Mouse (Mus musculus): ENCODE results near the gene Ccl22. TPM values are rescaled to one million over a fixed set of nuclear protein-coding genes. Genes with fewer than 3 reads are reported as not detected.

Gene Ccl22
- polyA plus RNA-seq, 1 experiment: not detected

DNA sequence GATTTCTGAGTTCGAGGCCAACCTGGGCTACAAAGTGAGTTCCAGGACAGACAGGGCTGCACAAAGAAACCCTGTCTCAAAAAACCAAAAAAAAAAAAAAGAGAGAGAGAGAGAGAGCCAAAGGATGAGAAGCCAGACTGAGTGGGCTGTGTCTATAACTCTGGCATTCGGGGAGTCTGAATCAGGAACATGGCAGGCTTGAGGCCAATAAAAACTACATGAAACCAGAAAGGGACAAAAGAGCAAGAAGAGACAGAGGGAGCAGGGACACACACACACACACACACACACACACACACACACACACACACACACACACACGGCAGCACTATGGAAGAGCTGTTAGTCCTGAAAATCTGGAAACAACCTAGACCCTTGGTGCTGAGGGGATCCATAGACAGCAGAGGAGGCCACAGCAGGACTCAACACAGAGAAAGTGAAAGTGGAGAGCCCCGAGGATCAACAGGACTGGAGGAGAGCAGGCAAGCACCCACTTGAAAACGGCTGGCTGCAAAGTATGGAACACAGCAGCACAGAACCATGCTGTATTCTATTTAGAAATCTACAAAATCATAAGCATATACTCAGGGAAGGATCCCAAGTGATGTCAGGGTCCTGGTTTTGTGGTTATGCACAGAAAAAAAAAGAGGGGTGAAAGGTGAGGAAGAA, 9.8 kb upstream of the Ccl22 start:
- Histone ChIP-seq H3K79me3 (ENCODE audit: low read depth) (no peaks in the 10 kb centered on the region), H3K4me3 (ENCODE audit: insufficient read depth, poor library complexity, severe bottlenecking) (no peak overlapping the region), H3K79me2 (ENCODE audit: control insufficient read depth, insufficient read depth) (no peaks in the 10 kb centered on the region), H3K27me3 (ENCODE audit: control insufficient read depth, insufficient read depth, insufficient read length) (no peaks in the 10 kb centered on the region), H3ac (ENCODE audit: control insufficient read depth, insufficient read length, low read depth) (no peak overlapping the region), H3K36me3 (ENCODE audit: control insufficient read depth, insufficient read depth) (no peaks in the 10 kb centered on the region)
- no peak for TF ChIP-seq MYOD1 (IDR thresholded peaks at IDR 0.05; ENCODE audit: control insufficient read depth, insufficient read length, low read depth)
- no peak for TF ChIP-seq CTCF (IDR thresholded peaks at IDR 0.05; ENCODE audit: control insufficient read depth, insufficient read depth, insufficient read length)
- no peak for TF ChIP-seq MAX (IDR thresholded peaks at IDR 0.05)
- TF ChIP-seq CEBPB (IDR thresholded peaks at IDR 0.05; ENCODE audit: low read depth): no peak
- TF ChIP-seq MYOG (IDR thresholded peaks at IDR 0.05; ENCODE audit: control insufficient read depth, extremely low read depth, insufficient read length): no peak
- no peak for TF ChIP-seq FOSL1 (IDR thresholded peaks at IDR 0.05; ENCODE audit: insufficient read depth, low read length, poor library complexity, severe bottlenecking)
- TF ChIP-seq USF1 (IDR thresholded peaks at IDR 0.05; ENCODE audit: low read depth): no peak

GRCm38 (mm10) chr8:94739829-94740228, 5.6 kb upstream of the Ccl22 start:
- H3K27me3 ChIP-seq (ENCODE audit: control insufficient read depth, insufficient read depth, insufficient read length): no peaks in the 10 kb centered on the region
- H3K4me3 ChIP-seq (ENCODE audit: insufficient read depth, poor library complexity, severe bottlenecking): no peak overlapping the region
- no peak for TF ChIP-seq USF1 (IDR thresholded peaks at IDR 0.05; ENCODE audit: low read depth)
- H3K36me3 ChIP-seq (ENCODE audit: control insufficient read depth, insufficient read depth): no peaks in the 10 kb centered on the region
- no peaks in the 10 kb centered on the region for H3K79me2 ChIP-seq (ENCODE audit: control insufficient read depth, insufficient read depth)
- no peaks in the 10 kb centered on the region for H3K79me3 ChIP-seq (ENCODE audit: low read depth)
- no peak overlapping the region for H3ac ChIP-seq (ENCODE audit: control insufficient read depth, insufficient read length, low read depth)

DNA sequence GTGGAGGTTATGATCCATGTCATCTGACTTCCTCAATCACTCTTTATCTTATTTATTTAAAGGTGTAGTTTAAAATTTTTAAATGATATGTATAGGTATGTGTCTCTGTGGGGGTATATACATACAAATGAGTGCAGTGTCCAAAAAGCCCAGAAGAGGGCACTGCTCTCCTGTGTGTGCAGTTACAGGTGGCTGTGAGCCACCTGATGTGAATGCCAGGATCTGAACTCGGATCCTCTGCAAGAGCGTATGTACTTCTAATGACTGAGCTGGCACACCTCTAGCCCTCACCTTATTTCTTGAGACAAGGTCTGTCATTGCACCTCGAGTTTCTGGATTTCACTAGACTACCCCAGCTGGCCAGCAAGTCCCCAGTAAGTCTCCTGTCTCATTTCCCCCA, 4.8 kb upstream of the Ccl22 start:
- TF ChIP-seq CTCF (IDR thresholded peaks at IDR 0.05; ENCODE audit: control insufficient read depth, insufficient read depth, insufficient read length) (no peak), MAX (IDR thresholded peaks at IDR 0.05) (no peak), CEBPB (IDR thresholded peaks at IDR 0.05; ENCODE audit: low read depth) (no peak), MYOD1 (IDR thresholded peaks at IDR 0.05; ENCODE audit: control insufficient read depth, insufficient read length, low read depth) (no peak), FOSL1 (IDR thresholded peaks at IDR 0.05; ENCODE audit: insufficient read depth, low read length, poor library complexity, severe bottlenecking) (no peak), USF1 (IDR thresholded peaks at IDR 0.05; ENCODE audit: low read depth) (no peak), MYOG (IDR thresholded peaks at IDR 0.05; ENCODE audit: control insufficient read depth, extremely low read depth, insufficient read length) (no peak)
- H3K27me3 ChIP-seq (ENCODE audit: control insufficient read depth, insufficient read depth, insufficient read length): no peaks in the 10 kb centered on the region
- no peaks in the 10 kb centered on the region for H3K79me3 ChIP-seq (ENCODE audit: low read depth)
- H3ac ChIP-seq (ENCODE audit: control insufficient read depth, insufficient read length, low read depth): no peak overlapping the region
- no peaks in the 10 kb centered on the region for H3K79me2 ChIP-seq (ENCODE audit: control insufficient read depth, insufficient read depth)
- H3K4me3 ChIP-seq (ENCODE audit: insufficient read depth, poor library complexity, severe bottlenecking): no peak overlapping the region
- no peaks in the 10 kb centered on the region for H3K36me3 ChIP-seq (ENCODE audit: control insufficient read depth, insufficient read depth)

- no peaks in the 10 kb centered on the region for H3K36me3 ChIP-seq (ENCODE audit: control insufficient read depth, insufficient read depth)
- H3K79me3 ChIP-seq (ENCODE audit: low read depth): no peaks in the 10 kb centered on the region
- no peak overlapping the region for H3K4me3 ChIP-seq (ENCODE audit: insufficient read depth, poor library complexity, severe bottlenecking)
- no peaks in the 10 kb centered on the region for H3K79me2 ChIP-seq (ENCODE audit: control insufficient read depth, insufficient read depth)
- H3ac ChIP-seq (ENCODE audit: control insufficient read depth, insufficient read length, low read depth): no peak overlapping the region
- TF ChIP-seq FOSL1 (IDR thresholded peaks at IDR 0.05; ENCODE audit: insufficient read depth, low read length, poor library complexity, severe bottlenecking) (no peak), USF1 (IDR thresholded peaks at IDR 0.05; ENCODE audit: low read depth) (no peak), MYOG (IDR thresholded peaks at IDR 0.05; ENCODE audit: control insufficient read depth, extremely low read depth, insufficient read length) (no peak), CTCF (IDR thresholded peaks at IDR 0.05; ENCODE audit: control insufficient read depth, insufficient read depth, insufficient read length) (no peak), MYOD1 (IDR thresholded peaks at IDR 0.05; ENCODE audit: control insufficient read depth, insufficient read length, low read depth) (no peak), MAX (IDR thresholded peaks at IDR 0.05) (no peak), CEBPB (IDR thresholded peaks at IDR 0.05; ENCODE audit: low read depth) (no peak)
- no peaks in the 10 kb centered on the region for H3K27me3 ChIP-seq (ENCODE audit: control insufficient read depth, insufficient read depth, insufficient read length)
Measured at GRCm38 (mm10) chr8:94741726-94742125, 3.7 kb upstream of the Ccl22 start.

GRCm38 (mm10) chr8:94744484-94744883, 906 bp upstream of the Ccl22 start:
- no peaks in the 10 kb centered on the region for H3K79me2 ChIP-seq (ENCODE audit: control insufficient read depth, insufficient read depth)
- TF ChIP-seq MAX (IDR thresholded peaks at IDR 0.05) (no peak), CEBPB (IDR thresholded peaks at IDR 0.05; ENCODE audit: low read depth) (no peak), CTCF (IDR thresholded peaks at IDR 0.05; ENCODE audit: control insufficient read depth, insufficient read depth, insufficient read length) (no peak), USF1 (IDR thresholded peaks at IDR 0.05; ENCODE audit: low read depth) (no peak), MYOD1 (IDR thresholded peaks at IDR 0.05; ENCODE audit: control insufficient read depth, insufficient read length, low read depth) (no peak), MYOG (IDR thresholded peaks at IDR 0.05; ENCODE audit: control insufficient read depth, extremely low read depth, insufficient read length) (no peak), FOSL1 (IDR thresholded peaks at IDR 0.05; ENCODE audit: insufficient read depth, low read length, poor library complexity, severe bottlenecking) (no peak)

GRCm38 (mm10) chr8:94744972-94745371, 418 bp upstream of the Ccl22 start:
- Histone ChIP-seq H3K36me3 (ENCODE audit: control insufficient read depth, insufficient read depth) (no peaks in the 10 kb centered on the region), H3K27me3 (ENCODE audit: control insufficient read depth, insufficient read depth, insufficient read length) (no peaks in the 10 kb centered on the region), H3K79me2 (ENCODE audit: control insufficient read depth, insufficient read depth) (no peaks in the 10 kb centered on the region), H3K4me3 (ENCODE audit: insufficient read depth, poor library complexity, severe bottlenecking) (no peak overlapping the region), H3ac (ENCODE audit: control insufficient read depth, insufficient read length, low read depth) (no peak overlapping the region), H3K79me3 (ENCODE audit: low read depth) (no peaks in the 10 kb centered on the region)
- TF ChIP-seq MYOG (IDR thresholded peaks at IDR 0.05; ENCODE audit: control insufficient read depth, extremely low read depth, insufficient read length) (no peak), MYOD1 (IDR thresholded peaks at IDR 0.05; ENCODE audit: control insufficient read depth, insufficient read length, low read depth) (no peak), FOSL1 (IDR thresholded peaks at IDR 0.05; ENCODE audit: insufficient read depth, low read length, poor library complexity, severe bottlenecking) (no peak), USF1 (IDR thresholded peaks at IDR 0.05; ENCODE audit: low read depth) (no peak)

More at GRCm38 (mm10) chr8:94744484-94744883, 906 bp upstream of the Ccl22 start:
- no peaks in the 10 kb centered on the region for H3K36me3 ChIP-seq (ENCODE audit: control insufficient read depth, insufficient read depth)
- H3K27me3 ChIP-seq (ENCODE audit: control insufficient read depth, insufficient read depth, insufficient read length): no peaks in the 10 kb centered on the region
- no peak overlapping the region for H3K4me3 ChIP-seq (ENCODE audit: insufficient read depth, poor library complexity, severe bottlenecking)
- no peak overlapping the region for H3ac ChIP-seq (ENCODE audit: control insufficient read depth, insufficient read length, low read depth)
- no peaks in the 10 kb centered on the region for H3K79me3 ChIP-seq (ENCODE audit: low read depth)
